Mouse (Mus musculus): ENCODE results near the gene Mfsd9. TPM values are rescaled to one million over a fixed set of nuclear protein-coding genes. Genes with fewer than 3 reads are reported as not detected.

The Mfsd9 gene
- polyA plus RNA-seq, 1 experiment from 2014 or later = 1.4 TPM

- peak within 1 kb of the TSS; percentile 44 for H3K4me2 ChIP-seq
- H3K4me1 ChIP-seq (replicated peaks) = peaks cover 16% of the 10 kb centered on the region; the same call in 1 of the 2 replicates
- no peaks in the 10 kb centered on the region for H3K36me3 ChIP-seq
- H3K27me3 ChIP-seq = no peaks in the 10 kb centered on the region
- WGBS = 32% methylated on average over 9 of the region's 9 CpGs
- ATAC-seq (replicated peaks; ENCODE audit: insufficient number of reproducible peaks, insufficient read depth, low FRiP score, low read depth) = peak; percentile 83
- H3K9ac ChIP-seq = peak within 1 kb of the TSS; percentile 27
- peak within 1 kb of the TSS; percentile 93 for H3K27ac ChIP-seq
- peak within 1 kb of the TSS; percentile 40 for H3K4me3 ChIP-seq
- H3K9me3 ChIP-seq (replicated peaks) = no peaks in the 10 kb centered on the region
Observed at GRCm38 (mm10) chr1:40805351-40805750, 14.9 kb upstream of the Mfsd9 start, which contains the start of gene Tmem182. Gene Tmem182 (plus strand): TSS chr1:40805601.

- ATAC-seq (replicated peaks; ENCODE audit: insufficient number of reproducible peaks, insufficient read depth, low FRiP score, low read depth) = no peak
- Histone ChIP-seq H3K36me3 (no peaks in the 10 kb centered on the region), H3K4me1 (replicated peaks) (peaks cover 16% of the 10 kb centered on the region; the same call in 1 of the 2 replicates), H3K27ac (0 out of 2 replicates have a peak overlapping the region, but pooled peaks have one; percentile 93), H3K27me3 (no peaks in the 10 kb centered on the region), H3K4me2 (no peak overlapping the region), H3K9ac (no peak overlapping the region), H3K9me3 (replicated peaks) (no peaks in the 10 kb centered on the region), H3K4me3 (no peak overlapping the region)
- WGBS = 81% methylated on average over 12 of the region's 12 CpGs
Observed at GRCm38 (mm10) chr1:40804118-40804517, 13.6 kb upstream of the Mfsd9 start.

GRCm38 (mm10) chr1:40802759-40803158 is 12.3 kb upstream of the Mfsd9 start:
- Histone ChIP-seq H3K4me2 (no peak overlapping the region), H3K4me1 (replicated peaks) (peaks cover 16% of the 10 kb centered on the region; the same call in 1 of the 2 replicates)
- 22% methylated on average over 3 of the region's 3 CpGs for WGBS

GRCm38 (mm10) chr1:40800908-40801307 is 10.4 kb upstream of the Mfsd9 start:
- WGBS = 80% methylated on average over 5 of the region's 5 CpGs

More at GRCm38 (mm10) chr1:40802759-40803158, 12.3 kb upstream of the Mfsd9 start:
- H3K9ac ChIP-seq = no peak overlapping the region
- H3K27ac ChIP-seq = no peak overlapping the region
- no peak for ATAC-seq (replicated peaks; ENCODE audit: insufficient number of reproducible peaks, insufficient read depth, low FRiP score, low read depth)
- H3K27me3 ChIP-seq = no peaks in the 10 kb centered on the region
- no peak overlapping the region for H3K4me3 ChIP-seq
- no peaks in the 10 kb centered on the region for H3K36me3 ChIP-seq
- H3K9me3 ChIP-seq (replicated peaks) = no peaks in the 10 kb centered on the region

GRCm38 (mm10) chr1:40799121-40799520 is 8.6 kb upstream of the Mfsd9 start:
- Histone ChIP-seq H3K27ac (no peak overlapping the region), H3K27me3 (no peaks in the 10 kb centered on the region), H3K4me1 (replicated peaks) (peaks cover 10% of the 10 kb centered on the region; the same call in 1 of the 2 replicates), H3K9me3 (replicated peaks) (no peaks in the 10 kb centered on the region), H3K36me3 (no peaks in the 10 kb centered on the region), H3K9ac (no peak overlapping the region), H3K4me2 (no peak overlapping the region), H3K4me3 (no peak overlapping the region)
- 87% methylated on average over 8 of the region's 8 CpGs for WGBS
- ATAC-seq (replicated peaks; ENCODE audit: insufficient number of reproducible peaks, insufficient read depth, low FRiP score, low read depth) = no peak

More at GRCm38 (mm10) chr1:40800908-40801307, 10.4 kb upstream of the Mfsd9 start:
- H3K27ac ChIP-seq = no peak overlapping the region
- no peaks in the 10 kb centered on the region for H3K9me3 ChIP-seq (replicated peaks)
- H3K27me3 ChIP-seq = no peaks in the 10 kb centered on the region
- no peak overlapping the region for H3K9ac ChIP-seq
- peaks cover 16% of the 10 kb centered on the region; the same call in 1 of the 2 replicates for H3K4me1 ChIP-seq (replicated peaks)
- H3K4me3 ChIP-seq = no peak overlapping the region
- no peak overlapping the region for H3K4me2 ChIP-seq
- no peaks in the 10 kb centered on the region for H3K36me3 ChIP-seq
- no peak for ATAC-seq (replicated peaks; ENCODE audit: insufficient number of reproducible peaks, insufficient read depth, low FRiP score, low read depth)

- Histone ChIP-seq H3K27ac (no peak overlapping the region), H3K27me3 (no peaks in the 10 kb centered on the region), H3K9me3 (replicated peaks) (no peaks in the 10 kb centered on the region), H3K36me3 (no peaks in the 10 kb centered on the region), H3K4me3 (no peak overlapping the region), H3K4me2 (no peak overlapping the region), H3K4me1 (replicated peaks) (no peaks in the 10 kb centered on the region), H3K9ac (no peak overlapping the region)
- WGBS = 16% methylated on average over 5 of the region's 5 CpGs
- ATAC-seq (replicated peaks; ENCODE audit: insufficient number of reproducible peaks, insufficient read depth, low FRiP score, low read depth) = no peak
Observed at GRCm38 (mm10) chr1:40797348-40797747, 6.9 kb upstream of the Mfsd9 start.

GRCm38 (mm10) chr1:40795508-40795907 is 5.0 kb upstream of the Mfsd9 start:
- H3K9ac ChIP-seq = no peak overlapping the region
- H3K27ac ChIP-seq = no peak overlapping the region
- no peaks in the 10 kb centered on the region for H3K27me3 ChIP-seq
- no peaks in the 10 kb centered on the region for H3K36me3 ChIP-seq
- no peak overlapping the region for H3K4me2 ChIP-seq
- no peak overlapping the region for H3K4me3 ChIP-seq
- WGBS = 92% methylated on average over 1 of the region's 1 CpGs
- no peak for ATAC-seq (replicated peaks; ENCODE audit: insufficient number of reproducible peaks, insufficient read depth, low FRiP score, low read depth)
- no peaks in the 10 kb centered on the region for H3K9me3 ChIP-seq (replicated peaks)
- no peaks in the 10 kb centered on the region; the same call in 1 of the 2 replicates for H3K4me1 ChIP-seq (replicated peaks)

- peak overlapping the region; percentile 78 for H3K4me2 ChIP-seq
- WGBS = 43% methylated on average over 5 of the region's 5 CpGs
- H3K27me3 ChIP-seq = no peaks in the 10 kb centered on the region
- peak overlapping the region; percentile 75 for H3K4me3 ChIP-seq
- no peaks in the 10 kb centered on the region for H3K9me3 ChIP-seq (replicated peaks)
- ATAC-seq (replicated peaks; ENCODE audit: insufficient number of reproducible peaks, insufficient read depth, low FRiP score, low read depth) = no peak
- H3K4me1 ChIP-seq (replicated peaks) = peaks cover 7% of the 10 kb centered on the region
- no peaks in the 10 kb centered on the region for H3K36me3 ChIP-seq
- H3K27ac ChIP-seq = 0 out of 2 replicates have a peak overlapping the region, but pooled peaks have one; percentile 51
- H3K9ac ChIP-seq = peak overlapping the region; percentile 64
Observed at GRCm38 (mm10) chr1:40789666-40790233, 737 bp downstream of the Mfsd9 start.

- H3K4me2 ChIP-seq = no peak overlapping the region
- 85% methylated on average over 6 of the region's 6 CpGs for WGBS
Observed at GRCm38 (mm10) chr1:40788956-40789355, 1.5 kb downstream of the Mfsd9 start.

GRCm38 (mm10) chr1:40785876-40786445 is 4.5 kb downstream of the Mfsd9 start:
- Histone ChIP-seq H3K27ac (no peak overlapping the region), H3K36me3 (0 out of 2 replicates have a peak, but pooled peaks cover 8% of the 10 kb centered on the region), H3K27me3 (no peaks in the 10 kb centered on the region), H3K9me3 (replicated peaks) (no peaks in the 10 kb centered on the region), H3K4me1 (replicated peaks) (peaks cover 7% of the 10 kb centered on the region), H3K9ac (no peak overlapping the region), H3K4me3 (no peak overlapping the region), H3K4me2 (no peak overlapping the region)
- WGBS = 83% methylated on average over 11 of the region's 11 CpGs
- no peak for ATAC-seq (replicated peaks; ENCODE audit: insufficient number of reproducible peaks, insufficient read depth, low FRiP score, low read depth)

More at GRCm38 (mm10) chr1:40788956-40789355, 1.5 kb downstream of the Mfsd9 start:
- Histone ChIP-seq H3K9me3 (replicated peaks) (no peaks in the 10 kb centered on the region), H3K4me1 (replicated peaks) (peaks cover 7% of the 10 kb centered on the region), H3K36me3 (0 out of 2 replicates have a peak, but pooled peaks cover 2% of the 10 kb centered on the region), H3K4me3 (no peak overlapping the region), H3K9ac (no peak overlapping the region), H3K27me3 (no peaks in the 10 kb centered on the region), H3K27ac (no peak overlapping the region)
- no peak for ATAC-seq (replicated peaks; ENCODE audit: insufficient number of reproducible peaks, insufficient read depth, low FRiP score, low read depth)

- Histone ChIP-seq H3K9me3 (replicated peaks) (no peaks in the 10 kb centered on the region), H3K36me3 (peaks cover 17% of the 10 kb centered on the region), H3K27ac (no peak overlapping the region), H3K9ac (no peak overlapping the region), H3K27me3 (no peaks in the 10 kb centered on the region), H3K4me1 (replicated peaks) (no peaks in the 10 kb centered on the region), H3K4me2 (no peak overlapping the region), H3K4me3 (no peak overlapping the region)
- ATAC-seq (replicated peaks; ENCODE audit: insufficient number of reproducible peaks, insufficient read depth, low FRiP score, low read depth) = no peak
- 85% methylated on average over 9 of the region's 9 CpGs for WGBS
Observed at GRCm38 (mm10) chr1:40784306-40784705, 6.2 kb downstream of the Mfsd9 start.
